Mouse (Mus musculus) kidney, adult 2 months (tissue): Measurements from ENCODE around the gene Nudt17.

Experiments used
- CTCF ChIP-seq: fragments of 200-500 bp; conservative IDR thresholded peaks from 2 replicates; pipeline ENCODE4 v1.5.1; 2011; ENCODE audit warnings: low read depth, mild to moderate bottlenecking, control low read depth, low read length, moderate library complexity, mixed read lengths; ENCODE audit not compliant: insufficient read depth, insufficient read length
- POLR2A ChIP-seq: fragments of 200-500 bp; IDR thresholded peaks from one replicate; pipeline ENCODE4 v1.6.1; 2011; ENCODE audit warnings: low read depth, low read length, control low read depth

GRCm38 (mm10) chr3:96673514-96673913, 34.8 kb downstream of the Nudt17 start:
- TF ChIP-seq POLR2A (no peak), CTCF (no peak)
